Mouse (Mus musculus) forelimb bud, embryonic 11.5 days (tissue): ENCODE measurements around the gene Lrrc17.
"Not testable (repeated sequence)": the region's sequence is repeated elsewhere in the genome, so short reads cannot be mapped to it uniquely, and the experiment has no call there.

Experiments
- DNase-seq: peaks from one replicate; pipeline ENCODE4 v3.0.0-alpha.2; 2012; ENCODE audit warnings: low read depth, low spot score

Lrrc17 gene

DNA sequence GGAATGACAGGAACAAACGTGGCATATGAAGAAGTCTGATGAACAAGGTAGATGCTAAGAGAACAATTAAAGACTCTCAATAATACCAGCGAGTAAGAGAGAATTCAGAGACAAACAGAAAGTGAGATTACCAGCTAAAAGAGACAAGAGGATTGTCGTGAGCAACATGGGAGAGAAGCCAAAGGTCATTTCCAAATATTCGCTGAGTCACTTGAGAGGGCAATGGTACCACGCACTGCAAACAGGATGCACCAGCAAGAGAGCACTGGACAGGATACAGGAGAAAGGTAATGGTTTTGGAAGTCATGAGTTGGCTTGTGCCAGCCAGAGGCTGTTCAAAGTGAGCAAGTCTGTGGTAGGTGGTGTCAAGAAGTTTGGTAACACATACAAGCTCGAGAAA, 62.6 kb downstream of the Lrrc17 start:
- DNase-seq: no peak

DNA sequence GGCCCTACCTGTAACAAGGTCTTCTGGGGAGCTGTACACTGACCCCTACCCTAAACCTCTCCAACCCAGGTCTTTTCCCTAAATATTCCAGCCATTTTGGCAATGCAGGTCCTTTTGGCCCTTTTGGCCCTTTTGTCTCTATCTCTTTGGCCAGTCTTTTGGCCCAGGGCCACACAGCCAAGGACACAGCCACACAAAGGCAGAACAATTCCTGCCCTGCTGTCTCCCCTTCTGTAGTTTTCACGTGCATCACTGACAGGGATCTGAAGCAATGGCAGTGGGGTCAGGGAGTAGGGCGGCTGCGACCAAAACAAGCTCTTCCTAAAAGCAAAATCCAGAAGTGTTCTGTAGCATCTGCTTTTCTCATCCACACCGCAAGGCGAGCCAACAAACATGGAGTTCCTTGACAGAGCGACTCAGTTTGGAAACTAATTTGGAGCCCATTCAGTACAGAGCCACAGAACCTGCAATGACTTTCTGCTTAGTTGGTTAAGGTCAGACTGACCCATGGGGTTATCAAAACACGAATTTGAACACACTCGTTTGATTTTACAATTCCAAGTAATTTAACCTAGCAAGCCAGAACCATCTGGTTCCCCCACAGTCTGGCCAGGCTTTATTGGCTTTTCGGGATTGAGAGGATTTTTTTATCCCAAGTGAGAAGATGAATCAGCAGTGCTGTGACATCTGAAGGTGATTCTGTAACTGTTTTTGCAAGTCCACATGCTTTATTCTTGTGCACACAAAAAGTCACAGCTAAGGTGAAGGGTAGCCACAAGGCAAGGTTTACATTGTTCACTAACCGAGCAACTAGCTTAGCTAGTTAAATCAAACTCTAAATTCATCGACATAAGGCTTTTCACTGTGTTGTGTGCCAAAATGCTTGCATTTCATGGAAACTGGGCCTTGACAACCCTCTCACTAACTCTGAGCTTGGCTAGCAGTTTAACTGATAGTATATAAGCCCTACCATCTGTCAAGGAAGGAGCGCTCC, 65.2 kb downstream of the Lrrc17 start:
- no peak for DNase-seq

DNA sequence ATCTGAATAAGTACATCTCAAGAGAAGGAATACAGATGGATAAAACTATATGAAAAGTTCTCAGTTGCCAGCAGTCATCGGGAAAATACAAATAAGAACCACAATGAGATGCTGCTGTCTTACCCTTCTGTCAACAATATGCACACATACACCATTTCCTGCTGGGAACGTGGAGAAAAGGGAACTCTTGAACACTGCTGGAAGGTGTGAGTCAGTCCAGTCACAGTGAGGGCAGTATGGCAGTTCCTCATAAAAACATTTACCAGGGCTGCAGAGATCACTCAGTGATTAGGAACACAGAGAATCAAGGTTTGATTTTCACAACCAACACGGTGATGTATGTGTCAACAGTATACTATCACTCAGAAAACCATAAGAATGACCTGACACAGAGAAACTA, 67.6 kb downstream of the Lrrc17 start:
- DNase-seq: no peak

DNA sequence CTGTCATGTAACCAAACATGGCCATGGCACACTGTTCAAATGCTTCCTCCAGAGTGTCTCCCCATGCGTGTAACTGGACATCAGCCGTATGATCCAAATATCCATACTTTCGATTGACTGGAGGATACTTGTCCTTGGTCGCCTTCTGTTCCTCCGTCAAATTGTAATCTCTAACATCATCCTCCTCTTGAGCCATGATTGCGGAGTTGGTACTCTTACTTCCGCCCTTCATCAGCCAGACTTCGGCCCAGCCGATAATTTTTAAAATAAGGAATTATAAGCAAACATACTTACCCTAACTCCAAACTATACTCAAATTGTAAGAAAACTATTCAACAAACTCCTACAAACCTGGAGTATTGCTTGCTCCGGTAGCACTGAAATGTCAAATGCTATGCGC, 70.9 kb downstream of the Lrrc17 start:
- not testable (repeated sequence) for DNase-seq

- DNase-seq: no peak
Measured at GRCm38 (mm10) chr5:21616450-21617009, 73.2 kb downstream of the Lrrc17 start.
